Mouse (Mus musculus) NIH3T3 (cell line): ENCODE results near the gene Acsl4.

Experiments
- DNase-seq: peaks from one replicate; pipeline ENCODE4 v3.0.0-alpha.2; 2012; ENCODE audit warnings: low read depth

Gene Acsl4

GRCm38 (mm10) chrX:142390247-142390908, at the start of gene Acsl4:
TSS of gene Acsl4 (minus strand) at chrX:142390535.
- peak; percentile 93 for DNase-seq

DNA sequence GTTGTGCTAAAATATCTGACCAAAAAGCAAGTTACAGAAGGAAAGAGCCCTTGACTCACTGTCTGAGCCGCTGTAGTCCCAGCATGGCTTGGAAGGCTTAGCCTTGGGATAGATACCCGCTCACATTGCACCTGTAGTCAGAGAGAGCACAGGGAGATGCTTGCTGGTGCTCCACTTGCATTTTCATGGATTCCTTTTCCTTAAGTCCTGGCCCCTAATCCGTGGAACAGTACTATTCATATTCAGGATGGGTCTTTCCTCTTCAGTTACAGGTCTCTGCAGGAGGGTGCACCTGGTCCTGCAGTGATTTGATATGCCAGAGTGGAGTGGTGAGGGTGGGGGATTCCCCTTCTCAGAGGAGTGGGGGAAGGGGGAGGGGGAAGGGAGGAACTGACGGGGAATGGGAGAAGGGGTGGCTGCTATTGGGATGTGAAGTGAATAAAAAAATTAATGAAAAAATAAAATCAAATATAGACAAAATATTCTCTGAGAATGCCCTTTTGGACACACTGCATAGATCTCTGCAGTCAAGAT, 47.7 kb upstream of the Acsl4 start:
- DNase-seq: no peak

DNA sequence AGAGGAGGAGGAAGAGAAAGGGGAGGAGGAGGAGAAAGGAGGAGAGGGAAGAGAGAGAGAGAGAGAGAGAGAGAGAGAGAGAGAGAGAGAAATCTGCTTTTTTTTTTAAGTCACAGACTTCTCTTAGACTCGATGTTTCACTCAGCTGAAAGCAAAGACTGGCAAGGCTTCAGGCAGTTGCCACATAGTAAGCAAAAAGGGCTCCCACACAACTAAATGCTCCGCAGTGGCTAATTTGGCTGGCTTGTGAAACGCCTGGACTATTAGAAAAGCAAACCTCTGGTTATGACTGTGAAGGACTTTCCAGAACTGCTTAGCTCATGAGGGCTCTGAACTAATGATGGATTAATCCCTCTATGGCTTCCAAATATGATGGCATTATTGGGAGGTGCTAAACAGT, 42.5 kb upstream of the Acsl4 start:
- DNase-seq: peak; percentile 54

- no peak for DNase-seq
Observed at GRCm38 (mm10) chrX:142427111-142427510, 36.8 kb upstream of the Acsl4 start.

DNA sequence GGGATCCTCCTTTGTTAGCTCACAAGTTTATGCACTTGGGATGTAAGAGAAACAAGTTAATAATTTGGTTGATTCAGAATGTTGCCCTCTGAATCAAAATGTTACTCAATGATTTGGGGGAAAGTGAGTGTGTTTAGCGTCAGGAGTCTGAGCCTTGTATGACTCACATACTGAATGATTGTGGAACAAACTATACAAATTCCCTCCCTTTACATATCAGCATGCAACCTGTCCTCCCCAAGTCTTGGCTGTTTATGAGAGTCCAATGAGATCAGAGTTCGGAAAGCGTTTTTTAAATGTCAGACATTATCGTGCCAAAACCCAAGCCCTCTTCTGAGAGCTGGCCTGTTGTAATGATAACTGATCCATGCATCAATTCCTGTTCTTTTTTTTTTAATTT, 36.3 kb upstream of the Acsl4 start:
- peak; percentile 64 for DNase-seq

DNA sequence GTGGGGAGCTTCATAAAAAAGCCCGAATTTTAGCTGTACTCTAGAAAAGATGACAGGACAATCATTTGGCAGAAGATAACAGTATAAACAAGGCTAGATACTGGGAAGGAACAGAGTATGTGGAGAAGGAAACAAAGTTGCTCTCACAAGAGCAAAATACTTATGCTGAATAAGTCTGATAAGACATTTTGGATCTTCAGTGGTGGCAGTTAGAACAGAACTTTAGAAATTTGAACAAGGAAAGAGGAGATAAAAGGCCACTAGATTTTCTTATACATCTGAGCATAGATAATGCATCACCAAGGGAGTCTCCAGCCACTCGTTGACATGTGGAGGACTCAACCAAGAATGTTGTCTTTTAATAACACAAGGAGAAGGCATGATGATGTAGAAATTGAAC, 23.5 kb upstream of the Acsl4 start:
- DNase-seq: no peak

- no peak for DNase-seq
Observed at GRCm38 (mm10) chrX:142410060-142410459, 19.7 kb upstream of the Acsl4 start.

DNA sequence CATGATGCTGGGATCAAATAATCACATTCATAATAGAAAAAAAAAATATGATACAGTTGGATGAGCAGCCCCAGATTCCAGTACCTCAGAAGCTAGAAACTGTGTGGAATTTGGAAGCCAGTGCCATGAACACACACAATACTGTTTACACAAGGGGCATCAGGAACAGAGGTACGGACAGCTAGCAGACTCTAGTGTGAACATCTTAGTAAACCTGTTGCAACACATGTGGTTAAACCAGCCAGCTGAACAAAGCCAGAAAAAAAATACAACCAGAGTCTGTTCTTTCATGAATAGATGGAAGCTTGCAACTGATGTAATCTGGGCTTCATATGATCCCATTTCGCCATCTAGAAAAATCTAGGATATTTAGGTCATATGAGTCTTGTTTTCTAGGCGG, 19.0 kb upstream of the Acsl4 start:
- DNase-seq: peak; percentile 10

DNA sequence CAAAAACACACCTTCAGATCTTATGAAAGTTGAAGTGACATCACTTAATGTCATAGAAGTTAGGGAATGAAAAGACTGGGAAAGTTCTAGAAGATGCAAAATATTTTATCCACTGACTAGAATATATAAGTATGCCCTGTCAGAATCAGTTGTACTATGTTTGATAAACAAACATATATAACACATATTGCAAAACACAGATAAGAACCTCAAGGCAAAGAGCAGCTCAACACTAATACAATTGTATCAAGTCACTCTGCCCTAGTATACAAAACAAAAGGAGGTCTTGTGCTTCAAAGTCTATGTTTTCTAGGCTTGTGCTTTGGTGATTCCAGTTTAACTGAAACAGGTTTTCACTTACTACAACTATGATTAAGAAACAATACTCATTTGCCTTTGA, 12.8 kb upstream of the Acsl4 start:
- DNase-seq: no peak

- peak; percentile 20 for DNase-seq
Observed at GRCm38 (mm10) chrX:142398621-142399020, 8.3 kb upstream of the Acsl4 start.

- DNase-seq: no peak
Observed at GRCm38 (mm10) chrX:142390909-142391265, 552 bp upstream of the Acsl4 start.

DNA sequence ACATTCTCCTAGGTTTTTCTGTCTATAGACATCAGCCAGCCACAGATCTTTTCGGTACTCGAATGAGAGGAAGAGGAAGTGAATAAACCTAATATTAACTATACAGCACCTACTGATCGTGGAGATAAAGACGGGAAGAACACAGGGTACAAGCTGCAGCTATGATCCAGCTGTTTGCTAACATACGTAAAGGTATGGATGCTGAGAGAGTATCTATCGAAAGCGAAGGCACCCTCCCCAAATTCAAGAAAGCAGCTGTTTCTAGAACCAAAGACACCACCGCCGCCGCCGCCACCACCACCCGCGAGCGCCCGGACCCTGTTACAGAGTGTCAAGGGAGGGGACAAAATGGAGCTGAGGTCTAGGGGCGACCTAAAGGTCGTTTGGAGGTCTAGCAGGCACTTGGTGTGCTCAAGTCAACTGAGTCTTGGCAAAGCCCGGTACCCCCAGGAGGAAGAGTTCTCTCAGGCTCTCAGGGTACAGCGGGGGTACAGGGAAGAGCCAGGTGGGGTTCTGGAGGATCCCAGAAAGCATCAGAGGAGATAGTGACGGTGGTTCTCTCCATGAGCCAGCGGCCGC, 665 bp downstream of the Acsl4 start:
- peak; percentile 38 for DNase-seq

DNA sequence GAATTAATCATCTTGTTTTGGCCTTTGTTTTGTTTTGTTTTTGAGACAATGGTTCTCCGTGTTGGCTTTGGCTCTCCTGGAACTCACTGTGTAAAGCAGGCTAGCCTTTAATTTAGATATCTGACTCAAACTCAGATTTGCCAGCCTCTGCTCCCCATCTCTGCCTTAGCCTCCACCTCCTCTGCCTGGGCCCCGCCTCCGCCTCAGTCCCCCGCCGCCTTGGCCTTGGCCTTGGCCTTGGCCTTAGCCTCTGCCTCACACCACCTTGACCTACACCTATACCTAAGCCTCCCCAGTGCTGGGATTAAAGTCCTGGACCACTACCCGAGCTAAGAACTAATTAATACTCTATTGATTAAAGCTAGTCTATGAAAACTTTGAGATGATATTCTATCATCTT, 2.2 kb downstream of the Acsl4 start:
- no peak for DNase-seq

GRCm38 (mm10) chrX:142387634-142388033, 2.7 kb downstream of the Acsl4 start:
- DNase-seq: peak; percentile 26

GRCm38 (mm10) chrX:142384918-142385317, 5.4 kb downstream of the Acsl4 start:
- no peak for DNase-seq

DNA sequence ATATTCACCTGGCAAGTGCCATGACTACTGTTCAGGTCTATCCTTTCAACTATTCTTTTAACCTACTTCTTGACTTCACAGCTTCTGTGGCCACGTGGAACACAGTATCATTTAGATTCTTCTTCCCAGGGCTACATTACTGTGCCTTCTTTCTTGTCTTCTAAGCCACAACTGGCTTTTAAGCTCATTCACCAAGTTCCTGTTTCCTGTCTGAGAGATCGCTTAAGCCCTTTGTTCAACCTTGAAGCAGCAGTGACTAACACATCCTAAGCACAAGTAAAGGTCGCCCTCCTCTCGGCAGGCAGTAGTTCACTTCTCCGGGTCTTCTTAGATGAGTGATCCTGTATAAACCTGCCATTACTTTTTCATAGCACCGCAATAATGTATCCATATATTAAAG, 10.4 kb downstream of the Acsl4 start:
- no peak for DNase-seq

GRCm38 (mm10) chrX:142378048-142378447, 12.3 kb downstream of the Acsl4 start:
- DNase-seq: no peak

DNA sequence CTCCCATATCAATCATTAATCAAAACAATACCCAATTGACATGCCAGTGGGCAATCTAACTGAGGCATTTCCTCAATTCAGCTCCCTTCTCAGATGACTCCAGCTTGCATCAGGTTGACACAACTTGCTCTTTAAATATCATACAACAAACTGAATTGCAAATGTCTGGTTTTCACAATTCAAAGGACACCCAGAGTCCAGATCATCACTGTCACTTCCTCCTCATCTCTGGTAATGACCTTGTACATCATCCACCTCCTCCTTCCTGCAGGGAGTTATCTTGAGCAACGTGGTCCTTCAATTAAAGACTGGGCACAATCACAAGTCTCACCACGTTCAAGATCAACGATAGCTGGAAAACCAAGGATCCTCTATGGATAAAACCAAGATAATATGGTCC, 13.0 kb downstream of the Acsl4 start:
- DNase-seq: no peak

- no peak for DNase-seq
Observed at GRCm38 (mm10) chrX:142376747-142377146, 13.6 kb downstream of the Acsl4 start.

- DNase-seq: no peak
Observed at GRCm38 (mm10) chrX:142375519-142375918, 14.8 kb downstream of the Acsl4 start.

- peak; percentile 79 for DNase-seq
Observed at GRCm38 (mm10) chrX:142372393-142372792, 17.9 kb downstream of the Acsl4 start.

GRCm38 (mm10) chrX:142369935-142370334, 20.4 kb downstream of the Acsl4 start:
- DNase-seq: peak; percentile 48

DNA sequence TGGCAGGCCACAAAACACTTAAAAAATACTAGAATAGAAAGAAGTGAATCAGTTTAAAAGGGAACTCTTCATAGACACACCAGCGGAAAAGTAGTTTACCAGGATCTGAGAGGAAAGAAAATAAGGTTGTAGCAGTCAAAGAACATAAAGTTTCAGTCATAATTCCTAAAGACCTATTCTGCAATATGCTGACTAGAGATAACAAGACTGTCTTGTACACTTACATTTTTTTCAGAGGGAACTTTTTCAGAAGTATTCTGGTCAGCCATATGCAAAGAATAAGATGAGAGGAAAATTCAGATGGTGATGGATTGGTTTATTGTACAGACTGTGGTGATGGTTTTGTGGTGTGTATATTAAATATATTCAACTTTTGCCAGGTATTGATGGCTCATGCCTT, 26.5 kb downstream of the Acsl4 start:
- no peak for DNase-seq

- no peak for DNase-seq
Observed at GRCm38 (mm10) chrX:142359031-142359430, 31.3 kb downstream of the Acsl4 start.
